Mouse (Mus musculus) gastrocnemius, adult 18-20 months (tissue): ENCODE results near the gene Hist2h2ab. TPM values are rescaled to one million over a fixed set of nuclear protein-coding genes. Genes with fewer than 3 reads are reported as not detected.
"Not testable (repeated sequence)": the region's sequence is repeated elsewhere in the genome, so short reads cannot be mapped to it uniquely, and the experiment has no call there.

Experiments
- DNase-seq: peaks from one replicate; pipeline ENCODE4 v3.0.0; 2021; ENCODE audit warnings: low spot score
- total RNA-seq, 2 experiments: library from RNA; stranded (reverse); gene quantifications; 2 replicates each; pipeline ENCODE4 v1.2.3; 2021

The Hist2h2ab gene
- total RNA-seq, 2 experiments from 2014 or later, result 0.62 to 1.8 TPM

DNA sequence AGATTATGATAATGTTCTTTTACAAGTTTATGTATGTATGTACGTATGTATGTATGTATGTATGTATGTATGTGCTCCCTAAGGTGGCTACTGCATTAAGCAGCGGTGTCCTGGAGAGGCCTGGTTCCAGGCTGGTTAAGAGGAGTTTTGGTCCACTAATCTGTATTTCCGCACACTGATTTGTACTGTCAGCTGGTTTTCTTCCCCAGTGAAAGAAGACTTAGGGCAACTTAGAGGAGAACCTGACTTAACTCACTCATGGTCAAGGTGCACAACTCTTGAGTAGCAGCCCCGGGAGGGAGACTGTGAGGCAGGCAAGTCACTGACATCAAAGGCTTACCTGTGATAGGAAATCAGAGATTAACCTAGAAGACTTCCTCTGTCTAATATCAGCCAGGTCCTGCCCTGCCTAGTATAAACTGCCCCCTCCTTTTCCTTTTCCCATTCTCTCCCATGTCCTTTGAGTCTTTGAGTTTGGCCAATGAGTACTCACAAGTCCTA lies 17.2 kb downstream of the Hist2h2ab start:
- DNase-seq, result no peak

DNA sequence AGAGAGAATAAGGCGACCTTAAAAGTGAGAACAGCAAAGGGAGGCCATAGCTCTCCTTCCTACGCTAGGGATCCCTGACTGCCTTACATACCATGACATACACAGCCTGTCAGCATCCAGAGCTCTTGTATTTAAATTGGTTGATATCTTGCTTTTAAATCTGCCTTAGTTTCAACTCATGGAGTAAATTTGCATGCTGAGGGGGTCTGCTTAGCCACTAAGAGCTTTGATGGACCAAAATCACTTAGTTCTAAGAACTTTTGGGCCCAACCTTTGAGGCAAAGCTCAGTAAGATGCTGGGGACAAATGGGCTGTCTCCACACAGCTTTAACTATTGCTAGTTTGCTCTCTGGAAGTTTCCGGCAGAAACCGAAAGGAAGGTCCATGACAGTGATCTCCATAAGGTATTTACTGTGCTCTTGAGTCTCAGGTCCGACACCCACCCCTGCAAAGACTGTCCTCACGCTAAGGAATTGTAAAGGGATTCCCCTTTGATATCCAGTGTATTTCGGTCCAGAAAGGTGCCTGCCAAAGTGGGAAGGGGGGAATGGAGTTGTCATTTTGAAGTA lies 17.8 kb downstream of the Hist2h2ab start:
- no peak for DNase-seq

DNA sequence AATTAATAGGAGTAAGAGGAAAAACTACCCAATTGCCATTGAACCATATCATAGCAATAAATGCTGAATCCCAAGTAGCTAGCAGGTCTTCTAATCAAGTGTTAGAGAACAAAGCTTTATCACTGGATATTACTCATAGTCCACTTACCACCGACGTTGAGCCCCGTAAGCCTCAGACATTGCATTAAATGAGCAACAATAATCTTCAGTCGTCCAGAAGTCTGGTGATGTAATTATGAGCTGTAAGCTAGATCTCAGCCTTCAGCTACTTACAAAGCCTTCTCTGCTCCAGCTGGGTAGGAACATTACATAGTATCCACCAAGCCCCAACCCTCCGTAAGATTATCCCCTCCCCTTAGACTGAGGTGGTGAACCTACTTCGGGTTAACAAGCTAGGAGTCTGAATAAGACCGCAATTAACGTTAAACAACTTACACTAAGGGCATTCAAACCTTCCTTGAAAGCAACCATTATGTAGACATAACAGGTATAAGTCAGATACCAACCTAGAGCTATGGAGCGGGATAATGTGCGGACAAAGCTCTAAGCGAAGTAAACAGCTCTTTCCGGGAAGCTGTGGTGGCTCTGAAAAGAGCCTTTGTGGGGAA lies 18.3 kb downstream of the Hist2h2ab start:
- DNase-seq, result no peak

DNA sequence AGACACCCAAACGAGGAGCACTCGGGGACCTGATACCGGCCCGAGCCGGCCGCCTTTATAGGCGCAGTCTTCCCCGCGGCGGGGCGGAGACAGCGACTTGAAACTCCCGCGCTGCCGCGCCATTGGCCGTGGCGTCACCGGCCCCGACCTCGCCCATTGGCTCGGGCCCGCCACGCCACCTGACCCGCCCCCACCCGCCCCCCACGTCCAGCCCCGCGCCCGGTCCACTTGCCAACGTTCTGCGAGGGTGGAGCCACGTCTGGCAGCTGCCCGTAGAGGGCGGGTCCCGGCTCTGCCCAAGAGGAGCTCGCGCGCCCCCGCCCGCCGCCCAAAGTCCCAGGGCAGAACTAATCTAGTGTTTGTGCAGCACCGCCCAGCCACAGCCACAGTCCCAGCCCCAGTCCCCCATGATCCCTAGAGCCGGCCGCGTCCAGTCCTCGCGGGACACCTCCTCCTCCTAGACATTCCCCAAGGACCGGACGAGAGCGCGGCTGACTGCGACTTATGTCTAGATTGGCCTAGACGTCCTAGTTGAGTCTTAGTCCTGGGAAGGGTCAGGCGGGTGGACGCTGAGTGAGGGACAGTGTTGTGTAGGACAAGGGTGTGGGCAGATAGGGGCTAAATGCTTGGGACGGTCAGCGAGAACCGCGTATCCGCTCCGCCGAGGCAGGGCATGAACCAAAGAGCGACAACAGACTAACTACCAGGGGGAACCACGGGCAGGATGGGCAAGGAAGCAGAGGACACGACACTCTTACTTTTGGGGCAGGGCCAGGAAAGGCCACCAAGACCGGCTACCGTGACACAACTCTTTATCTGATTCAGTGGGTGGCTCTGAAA lies 19.5 kb downstream of the Hist2h2ab start, which contains the start of gene Hist2h3c2:
Gene Hist2h3c2, minus strand, starts transcription at position 174 of the 840 bp plus-strand sequence.
- not testable (repeated sequence) for DNase-seq

DNA sequence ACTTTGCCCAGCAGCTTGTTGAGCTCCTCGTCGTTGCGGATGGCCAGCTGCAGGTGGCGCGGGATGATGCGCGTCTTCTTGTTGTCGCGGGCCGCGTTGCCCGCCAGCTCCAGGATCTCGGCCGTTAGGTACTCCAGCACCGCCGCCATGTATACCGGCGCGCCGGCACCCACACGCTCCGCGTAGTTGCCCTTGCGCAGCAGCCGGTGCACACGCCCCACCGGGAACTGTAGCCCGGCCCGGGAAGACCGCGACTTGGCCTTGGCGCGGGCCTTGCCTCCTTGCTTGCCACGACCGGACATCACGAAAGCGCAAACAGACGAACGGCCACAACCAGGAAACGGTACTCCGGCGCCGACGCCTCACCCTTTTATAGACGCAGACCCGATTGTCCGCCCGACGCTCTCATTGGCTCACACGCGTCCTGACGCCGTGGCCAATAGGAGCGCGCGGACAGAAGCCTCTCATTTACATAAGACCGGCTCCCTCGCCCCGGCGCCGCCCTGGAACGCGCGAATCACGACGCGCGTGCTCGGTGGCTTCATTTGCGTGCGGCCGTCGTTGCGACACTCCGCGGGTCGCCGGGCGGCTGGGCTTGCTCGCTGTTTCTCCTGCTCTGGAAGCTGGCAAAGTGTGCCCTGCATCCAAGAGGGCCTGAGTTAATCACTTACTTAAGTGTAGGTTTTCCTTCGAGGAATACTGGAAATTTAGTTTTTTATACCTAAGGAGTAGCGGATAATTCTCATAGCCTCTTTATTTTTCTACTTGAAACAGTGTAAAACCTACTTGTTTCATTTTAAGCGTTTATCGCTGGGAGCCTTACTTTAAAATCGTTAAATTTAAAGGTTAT lies 20.5 kb downstream of the Hist2h2ab start, which contains the start of gene Hist2h2aa2:
Gene Hist2h2aa2, minus strand, starts transcription at position 328 of the 850 bp plus-strand sequence.
- DNase-seq, result peak; percentile 95

DNA sequence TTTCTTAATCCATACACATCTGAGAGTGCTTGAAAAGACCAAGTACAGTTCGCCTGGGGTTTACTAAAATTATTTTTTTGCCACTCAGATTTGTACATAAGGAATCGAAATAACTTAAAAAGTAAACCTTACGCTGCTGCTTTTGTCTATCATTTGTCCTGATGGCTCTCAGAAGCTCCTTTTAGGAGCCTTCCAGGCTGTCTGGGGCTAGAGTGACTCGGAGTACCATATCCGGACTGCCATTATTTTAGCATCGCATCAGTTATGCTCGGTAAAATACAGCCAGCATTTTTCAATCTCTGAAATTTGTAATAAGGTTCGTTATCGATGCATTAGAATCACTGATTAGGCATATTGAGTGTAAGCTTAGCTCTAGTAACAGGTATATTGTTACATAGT lies 21.1 kb downstream of the Hist2h2ab start:
- DNase-seq, result no peak

DNA sequence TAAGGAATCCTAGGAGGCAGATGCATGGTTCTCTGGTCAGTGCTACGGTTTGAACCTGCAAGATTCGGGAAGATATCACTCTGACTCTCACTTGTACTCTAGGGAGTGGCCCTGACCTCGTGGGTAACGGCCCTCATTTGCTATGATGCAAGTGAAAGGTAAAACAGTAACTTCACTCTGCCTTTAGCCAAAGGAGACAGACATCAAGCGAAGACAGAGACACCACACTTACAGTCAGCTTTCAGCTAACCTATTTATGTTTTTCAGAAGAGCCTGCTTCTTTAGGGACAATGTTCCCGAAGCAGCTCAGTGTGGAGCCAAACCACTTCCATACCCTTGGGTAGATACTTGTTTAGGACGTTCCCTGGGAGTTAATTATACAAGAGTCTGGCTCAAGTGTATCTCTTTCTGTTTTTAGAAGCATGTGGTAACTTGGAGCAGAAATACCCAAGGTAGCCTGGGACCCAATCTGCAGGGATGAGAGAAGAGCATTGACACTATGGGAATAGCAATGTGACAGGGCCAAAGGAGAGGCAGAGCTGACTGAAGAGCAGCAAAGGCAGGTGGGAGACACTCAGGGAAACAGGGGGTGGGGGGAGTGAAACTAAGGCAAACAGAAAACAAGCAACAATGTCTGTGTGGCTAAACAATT lies 24.4 kb downstream of the Hist2h2ab start:
- DNase-seq, result no peak

DNA sequence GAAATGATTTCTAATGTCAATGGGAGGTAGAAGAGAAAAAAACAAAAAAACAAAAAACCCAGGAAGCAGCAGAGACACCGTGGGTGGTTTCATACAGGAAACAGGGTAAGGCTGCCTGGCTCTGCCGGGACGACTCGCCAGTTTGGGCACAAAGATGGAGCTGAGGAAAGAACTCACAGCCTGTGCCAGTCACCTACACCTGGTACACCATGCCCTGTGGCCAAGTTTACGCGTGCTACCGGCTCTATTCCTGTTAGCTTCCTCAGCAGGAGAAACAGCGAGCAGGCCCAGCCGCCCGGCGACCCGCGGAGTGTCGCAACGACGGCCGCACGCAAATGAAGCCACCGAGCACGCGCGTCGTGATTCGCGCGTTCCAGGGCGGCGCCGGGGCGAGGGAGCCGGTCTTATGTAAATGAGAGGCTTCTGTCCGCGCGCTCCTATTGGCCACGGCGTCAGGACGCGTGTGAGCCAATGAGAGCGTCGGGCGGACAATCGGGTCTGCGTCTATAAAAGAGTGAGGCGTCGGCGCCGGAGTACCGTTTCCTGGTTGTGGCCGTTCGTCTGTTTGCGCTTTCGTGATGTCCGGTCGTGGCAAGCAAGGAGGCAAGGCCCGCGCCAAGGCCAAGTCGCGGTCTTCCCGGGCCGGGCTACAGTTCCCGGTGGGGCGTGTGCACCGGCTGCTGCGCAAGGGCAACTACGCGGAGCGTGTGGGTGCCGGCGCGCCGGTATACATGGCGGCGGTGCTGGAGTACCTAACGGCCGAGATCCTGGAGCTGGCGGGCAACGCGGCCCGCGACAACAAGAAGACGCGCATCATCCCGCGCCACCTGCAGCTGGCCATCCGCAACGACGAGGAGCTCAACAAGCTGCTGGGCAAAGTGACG lies 25.6 kb downstream of the Hist2h2ab start, which contains the start of gene Hist2h2aa1:
Gene Hist2h2aa1, plus strand, starts transcription at position 495 of the 884 bp plus-strand sequence.
- DNase-seq, result peak; percentile 86

DNA sequence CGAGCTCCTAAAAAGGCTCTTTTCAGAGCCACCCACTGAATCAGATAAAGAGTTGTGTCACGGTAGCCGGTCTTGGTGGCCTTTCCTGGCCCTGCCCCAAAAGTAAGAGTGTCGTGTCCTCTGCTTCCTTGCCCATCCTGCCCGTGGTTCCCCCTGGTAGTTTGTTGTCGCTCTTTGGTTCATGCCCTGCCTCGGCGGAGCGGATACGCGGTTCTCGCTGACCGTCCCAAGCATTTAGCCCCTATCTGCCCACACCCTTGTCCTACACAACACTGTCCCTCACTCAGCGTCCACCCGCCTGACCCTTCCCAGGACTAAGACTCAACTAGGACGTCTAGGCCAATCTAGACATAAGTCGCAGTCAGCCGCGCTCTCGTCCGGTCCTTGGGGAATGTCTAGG lies 26.4 kb downstream of the Hist2h2ab start:
- not testable (repeated sequence) for DNase-seq

DNA sequence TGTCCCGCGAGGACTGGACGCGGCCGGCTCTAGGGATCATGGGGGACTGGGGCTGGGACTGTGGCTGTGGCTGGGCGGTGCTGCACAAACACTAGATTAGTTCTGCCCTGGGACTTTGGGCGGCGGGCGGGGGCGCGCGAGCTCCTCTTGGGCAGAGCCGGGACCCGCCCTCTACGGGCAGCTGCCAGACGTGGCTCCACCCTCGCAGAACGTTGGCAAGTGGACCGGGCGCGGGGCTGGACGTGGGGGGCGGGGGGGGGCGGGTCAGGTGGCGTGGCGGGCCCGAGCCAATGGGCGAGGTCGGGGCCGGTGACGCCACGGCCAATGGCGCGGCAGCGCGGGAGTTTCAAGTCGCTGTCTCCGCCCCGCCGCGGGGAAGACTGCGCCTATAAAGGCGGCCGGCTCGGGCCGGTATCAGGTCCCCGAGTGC lies 26.8 kb downstream of the Hist2h2ab start, which contains the start of gene Hist2h3c1:
Gene Hist2h3c1, plus strand, starts transcription at position 259 of the 430 bp plus-strand sequence.
- DNase-seq, result not testable (repeated sequence)

DNA sequence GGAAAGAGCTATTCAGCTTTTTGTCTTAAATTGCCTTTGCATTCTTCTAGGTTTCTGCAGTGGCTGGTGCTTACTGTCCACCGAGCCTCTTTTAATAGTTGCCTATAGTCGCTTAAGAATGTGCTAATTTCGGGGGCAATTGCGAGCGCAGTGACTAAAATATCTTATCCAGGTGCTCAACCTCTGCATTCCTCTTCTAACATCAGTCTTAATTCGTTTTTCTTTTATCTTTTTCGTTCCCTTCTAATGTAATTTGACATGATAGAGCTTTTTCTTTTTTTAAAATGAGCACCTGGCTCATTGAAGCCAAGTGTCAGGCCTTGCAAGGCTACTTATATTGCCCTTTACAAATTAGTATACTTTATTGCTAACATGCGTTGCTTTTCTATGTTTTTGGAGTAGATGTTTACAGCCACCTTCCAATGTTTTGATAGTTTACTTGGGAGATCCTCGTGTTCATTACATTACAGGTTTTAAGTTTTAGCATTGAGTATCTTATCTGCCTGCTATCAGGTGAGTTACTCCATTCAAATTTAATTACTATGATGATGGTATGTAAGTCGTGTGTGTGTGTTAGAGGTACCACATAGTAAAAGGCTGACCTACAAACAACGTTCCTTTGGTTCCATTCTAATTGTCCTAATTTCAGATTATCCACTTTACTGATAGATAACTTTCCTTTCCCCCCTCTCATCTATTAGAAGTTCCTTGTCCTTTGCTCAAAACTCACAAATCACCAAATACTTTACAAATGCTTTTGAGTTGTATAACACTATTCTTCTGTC lies 27.9 kb downstream of the Hist2h2ab start:
- no peak for DNase-seq

DNA sequence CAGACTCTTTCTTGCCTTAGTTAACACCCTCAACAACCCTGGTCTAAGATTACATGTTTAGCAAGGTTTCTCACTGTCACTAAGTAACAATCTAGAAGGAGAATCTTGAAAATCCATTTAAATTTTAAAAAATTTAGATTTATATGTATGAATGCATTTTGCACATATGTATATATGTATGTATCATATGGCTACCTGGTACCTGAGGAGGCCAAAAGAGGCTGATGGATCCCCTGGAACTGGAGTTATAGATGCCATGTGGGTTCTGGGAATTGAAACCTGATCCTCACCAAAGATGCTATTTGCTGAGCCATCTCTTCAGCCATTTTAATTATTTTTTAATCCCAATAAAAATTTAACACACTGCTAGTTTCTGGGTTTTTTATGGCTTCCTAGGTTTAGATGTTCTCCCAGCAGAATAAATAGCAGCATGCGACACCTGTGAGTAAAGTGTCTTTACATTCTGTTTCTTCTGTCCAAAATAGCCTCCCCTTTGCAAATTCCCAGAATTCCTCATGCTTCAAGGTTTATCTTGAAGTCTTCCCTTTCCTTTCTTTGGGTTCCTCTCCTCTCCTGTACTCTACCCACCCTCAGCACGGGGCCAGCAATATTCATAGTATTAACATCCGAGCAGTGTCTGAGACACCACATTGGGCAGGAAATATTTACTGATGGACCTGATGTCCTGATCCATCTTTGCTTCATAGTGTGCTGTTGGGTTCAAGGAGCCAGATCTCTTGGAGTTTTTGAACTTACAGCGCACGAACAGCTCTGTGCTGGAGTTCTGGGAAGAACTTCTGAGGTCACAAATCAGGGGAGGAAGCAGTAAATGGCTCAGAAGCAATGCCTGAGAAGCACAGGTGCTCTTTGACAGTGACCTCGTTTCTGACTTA lies 28.7 kb downstream of the Hist2h2ab start:
- DNase-seq, result no peak

DNA sequence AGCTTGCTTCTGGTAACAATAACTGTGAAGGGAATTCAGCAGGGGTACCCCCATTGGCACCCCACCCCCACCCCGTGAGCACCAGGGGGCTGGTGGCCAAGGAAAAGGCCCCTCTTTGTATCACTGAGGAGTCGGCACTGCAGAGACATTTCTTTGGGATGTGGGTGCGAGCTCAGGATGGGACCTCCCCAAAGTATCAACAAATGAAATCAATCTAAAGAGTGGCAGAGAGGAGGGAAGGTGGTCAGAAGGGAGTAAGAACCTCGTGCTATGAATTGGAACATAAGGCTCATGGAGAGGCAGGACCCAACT lies 29.3 kb downstream of the Hist2h2ab start:
- DNase-seq, result no peak

DNA sequence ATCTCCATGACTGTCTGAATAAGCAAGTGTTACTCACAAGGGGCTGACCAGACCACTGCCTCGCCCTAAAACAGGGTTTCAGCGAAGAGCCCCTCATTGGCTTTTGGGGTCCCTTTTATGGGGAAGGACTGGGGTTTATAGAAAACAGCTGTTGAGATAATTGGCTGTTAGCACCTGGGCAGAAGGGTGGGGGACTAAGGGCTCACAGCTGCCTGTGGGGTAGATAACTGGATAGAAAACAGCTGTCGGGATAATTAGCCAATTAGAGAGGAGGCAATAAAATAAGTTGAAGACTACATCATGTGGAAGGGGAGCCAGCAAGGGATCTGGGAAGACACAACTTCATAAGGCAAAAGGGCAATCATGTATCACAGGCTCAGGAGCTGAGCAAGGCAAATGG lies 31.2 kb downstream of the Hist2h2ab start:
- no peak for DNase-seq

DNA sequence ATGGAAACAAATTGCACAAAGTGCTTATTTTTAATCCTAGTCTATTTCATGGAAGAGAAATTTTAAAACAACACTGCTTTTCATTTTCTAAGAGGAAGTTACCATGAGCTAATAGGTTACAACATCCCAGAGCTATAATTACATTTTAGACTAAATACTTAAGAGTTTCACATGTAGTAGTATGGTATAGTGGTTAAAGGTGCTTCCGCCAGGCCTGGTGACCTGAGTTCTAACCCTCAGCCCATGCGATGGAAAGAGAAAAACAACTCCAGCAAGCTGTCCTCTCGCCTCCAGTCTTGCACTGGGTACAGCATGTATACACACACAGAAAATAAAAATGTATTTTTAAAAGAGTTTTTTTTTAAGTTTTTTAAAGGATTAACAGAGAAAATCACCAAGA lies 32.1 kb downstream of the Hist2h2ab start:
- no peak for DNase-seq

DNA sequence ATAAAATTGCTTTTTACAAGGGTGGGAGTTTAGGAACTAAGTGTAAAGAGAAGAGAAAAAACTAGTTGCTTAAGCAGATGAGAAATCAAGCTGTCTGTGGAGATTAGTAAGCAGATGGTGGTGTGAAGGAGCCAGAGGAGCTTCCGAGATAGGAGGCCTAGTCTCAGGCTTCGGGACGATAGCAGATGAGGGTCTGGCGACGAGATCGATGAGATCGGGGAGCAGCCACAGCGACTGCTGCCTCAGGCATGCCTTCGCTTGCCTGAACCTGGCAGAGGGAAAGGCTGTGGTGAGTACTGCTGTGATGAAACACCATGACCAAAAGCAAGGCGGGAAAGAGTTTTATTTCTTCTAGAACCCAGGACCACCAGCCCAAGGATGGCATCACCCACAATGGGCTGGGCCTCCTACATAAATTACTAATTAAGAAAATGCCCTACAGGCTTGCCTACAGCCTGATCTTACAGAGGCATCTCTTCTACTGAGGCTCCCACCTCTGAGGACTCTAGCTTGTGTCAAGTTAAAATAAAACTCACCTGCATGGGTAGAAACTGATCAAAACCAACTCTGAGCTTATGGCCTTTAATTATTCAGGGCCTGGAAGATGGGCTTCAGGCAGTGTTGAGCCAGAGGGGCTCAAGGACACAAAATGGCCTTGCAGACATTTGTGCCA lies 35.2 kb downstream of the Hist2h2ab start:
- DNase-seq, result no peak

DNA sequence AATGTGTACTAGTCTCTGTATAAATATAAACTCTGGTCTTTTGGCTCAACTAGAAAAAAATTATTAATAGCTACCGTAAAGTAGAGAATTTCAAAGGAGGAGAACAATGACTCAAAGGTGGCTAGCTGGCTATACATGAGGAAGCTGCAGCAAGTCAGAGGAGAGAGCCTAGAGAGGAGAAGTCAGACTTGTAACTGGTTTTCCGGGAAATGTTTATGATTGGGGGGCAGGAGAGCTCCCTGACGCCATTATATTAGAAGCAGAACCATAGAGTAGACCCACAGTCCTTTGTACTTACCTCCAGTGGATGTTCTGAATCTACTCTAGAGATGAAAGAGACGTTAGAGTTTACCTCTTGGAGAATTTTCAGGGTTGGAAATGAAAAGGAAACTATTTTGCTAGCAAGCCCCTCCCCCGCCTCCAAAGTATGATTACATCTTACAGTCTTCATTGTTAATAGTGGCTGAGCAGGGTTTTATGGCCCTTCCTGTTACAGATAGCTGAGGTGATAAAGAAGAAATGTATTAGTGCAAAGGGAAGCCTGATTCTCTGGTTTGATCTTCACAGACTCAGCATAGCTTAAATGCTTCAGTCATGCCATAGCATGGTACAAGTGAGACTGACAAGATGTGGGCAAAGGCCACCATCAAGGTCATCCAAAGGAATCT lies 36.4 kb downstream of the Hist2h2ab start:
- DNase-seq, result no peak
